ENCODE assay signal across 8 mouse cellular contexts in genomic region chr5:140506096-140506794, GRCm38 (mm10). TPM values are rescaled to one million over a fixed set of nuclear protein-coding genes. Genes with fewer than 3 reads are reported as not detected.
DNase-seq lines count a peak whose midpoint lies in the region; ATAC-seq and TF ChIP-seq lines count a peak whose summit lies in the region.

No protein-coding gene starts in this region.

- TF ChIP-seq CTCF in heart, adult 2 months (IDR thresholded peaks at IDR 0.05): no peak
- no peak for TF ChIP-seq CTCF in C2C12 (IDR thresholded peaks at IDR 0.05; ENCODE audit: control insufficient read depth, insufficient read depth, insufficient read length)

- peak overlapping the region; percentile 75 for H3K4me3 ChIP-seq in heart, adult 2 months
- peak overlapping the region; percentile 53 for H3K4me3 ChIP-seq in C2C12 (ENCODE audit: insufficient read depth, poor library complexity, severe bottlenecking)
- peak overlapping the region; percentile 57 for H3K4me3 ChIP-seq in embryonic facial prominence, embryonic 12.5 days
- peak overlapping the region; percentile 54 for H3K4me3 ChIP-seq in midbrain, embryonic 12.5 days

- TF ChIP-seq POLR2A in heart, adult 2 months (IDR thresholded peaks at IDR 0.05; ENCODE audit: insufficient read depth, low read depth, low read length): no peak

- no peaks in the 10 kb centered on the region for H3K79me2 ChIP-seq in heart, adult 2 months (replicated peaks; ENCODE audit: control insufficient read depth, insufficient read depth, low read length)
- H3K79me2 ChIP-seq in C2C12 (ENCODE audit: control insufficient read depth, insufficient read depth): peaks cover 35% of the 10 kb centered on the region

- WGBS in heart, adult 2 months: 27% methylated on average over 22 of the region's 22 CpGs
- 32% methylated on average over 22 of the region's 22 CpGs for WGBS in embryonic facial prominence, embryonic 12.5 days
- WGBS in midbrain, embryonic 12.5 days: 47% methylated on average over 22 of the region's 22 CpGs

- intact Hi-C loops in heart, adult 2 months (cut with DNase I): no loop called here

- H3K4me2 ChIP-seq in embryonic facial prominence, embryonic 12.5 days (replicated peaks): peak overlapping the region; percentile 78
- peak overlapping the region; percentile 57 for H3K4me2 ChIP-seq in midbrain, embryonic 12.5 days (replicated peaks)

- peak; percentile 24 for ATAC-seq in embryonic facial prominence, embryonic 12.5 days (ENCODE audit: insufficient number of reproducible peaks, insufficient read depth, low FRiP score, low TSS enrichment)
- peak; percentile 10; the same call in 1 of the 2 replicates for ATAC-seq in midbrain, embryonic 12.5 days (ENCODE audit: low FRiP score, low read depth)

- peak overlapping the region; percentile 52 for H3ac ChIP-seq in C2C12 (ENCODE audit: control insufficient read depth, insufficient read length, low read depth)

- H3K27ac ChIP-seq in heart, adult 2 months: peak overlapping the region; percentile 76
- H3K27ac ChIP-seq in embryonic facial prominence, embryonic 12.5 days: 0 out of 2 replicates have a peak overlapping the region, but pooled peaks have one; percentile 36
- H3K27ac ChIP-seq in midbrain, embryonic 12.5 days (replicated peaks): peak overlapping the region; percentile 35; the same call in 1 of the 2 replicates

- H3K9me3 ChIP-seq in embryonic facial prominence, embryonic 12.5 days: no peaks in the 10 kb centered on the region
- no peaks in the 10 kb centered on the region for H3K9me3 ChIP-seq in midbrain, embryonic 12.5 days

- H3K79me3 ChIP-seq in C2C12 (ENCODE audit: low read depth): peaks cover 3% of the 10 kb centered on the region

- H3K27me3 ChIP-seq in heart, adult 2 months (ENCODE audit: control insufficient read depth, insufficient read depth, low read length): no peaks in the 10 kb centered on the region
- H3K27me3 ChIP-seq in C2C12 (ENCODE audit: control insufficient read depth, insufficient read depth, insufficient read length): no peaks in the 10 kb centered on the region
- no peaks in the 10 kb centered on the region for H3K27me3 ChIP-seq in embryonic facial prominence, embryonic 12.5 days
- peaks cover 28% of the 10 kb centered on the region; the same call in 1 of the 2 replicates for H3K27me3 ChIP-seq in midbrain, embryonic 12.5 days

- H3K9ac ChIP-seq in heart, adult 2 months (ENCODE audit: low read depth, low read length): peak overlapping the region; percentile 57
- H3K9ac ChIP-seq in embryonic facial prominence, embryonic 12.5 days: peak overlapping the region; percentile 69
- H3K9ac ChIP-seq in midbrain, embryonic 12.5 days (replicated peaks): peak overlapping the region; percentile 66

- DNase-seq in heart, adult 2 months: no peak
- DNase-seq in heart, adult 9 months (ENCODE audit: low spot score in 2 of 2): no peak
- DNase-seq in induced T-regulatory cell, adult 2 months (ENCODE audit: low read depth): peak; percentile 50
- DNase-seq in ovary, postnatal 14 days (ENCODE audit: low spot score): no peak
- no peak for DNase-seq in cerebellum, postnatal 14 days

- H3K4me1 ChIP-seq in heart, adult 2 months (ENCODE audit: control insufficient read depth, insufficient read depth, low read length): peaks cover 13% of the 10 kb centered on the region
- H3K4me1 ChIP-seq in embryonic facial prominence, embryonic 12.5 days: peaks cover 58% of the 10 kb centered on the region
- peaks cover 67% of the 10 kb centered on the region for H3K4me1 ChIP-seq in midbrain, embryonic 12.5 days

- TF ChIP-seq EP300 in heart, adult 2 months (IDR thresholded peaks at IDR 0.05; ENCODE audit: insufficient read depth, low read depth, low read length): no peak

- H3K36me3 ChIP-seq in heart, adult 2 months (ENCODE audit: control insufficient read depth, insufficient read depth, low read length): no peaks in the 10 kb centered on the region
- no peaks in the 10 kb centered on the region for H3K36me3 ChIP-seq in C2C12 (ENCODE audit: control insufficient read depth, insufficient read depth)
- H3K36me3 ChIP-seq in embryonic facial prominence, embryonic 12.5 days: no peaks in the 10 kb centered on the region
- no peaks in the 10 kb centered on the region for H3K36me3 ChIP-seq in midbrain, embryonic 12.5 days

TF ChIP-seq in C2C12, 6 proteins besides CTCF, POLR2A, EP300 and RAD21:
- TF ChIP-seq MYOD1 (IDR thresholded peaks at IDR 0.05; ENCODE audit: control insufficient read depth, insufficient read length, low read depth) (no peak), USF1 (IDR thresholded peaks at IDR 0.05; ENCODE audit: low read depth) (no peak), CEBPB (IDR thresholded peaks at IDR 0.05; ENCODE audit: low read depth) (no peak), MYOG (IDR thresholded peaks at IDR 0.05; ENCODE audit: control insufficient read depth, extremely low read depth, insufficient read length) (no peak), MAX (IDR thresholded peaks at IDR 0.05) (no peak), FOSL1 (IDR thresholded peaks at IDR 0.05; ENCODE audit: insufficient read depth, low read length, poor library complexity, severe bottlenecking) (no peak)

RNA-seq across cellular contexts. Expression of gene Chst12, which starts 0.9 kb away (rescaled TPM):
- 1 to 10 TPM; 4.5 to 4.8 TPM for total RNA-seq in heart, adult 2 months (2021)
- polyA plus RNA-seq in heart, adult 2 months (2012; rRNA removed): 8.3 and 11.2 TPM in 2 replicates
- polyA plus RNA-seq in C2C12 (2012; fragmentation: generic; extraction: Trizol): 14.7 TPM
- polyA plus RNA-seq in embryonic facial prominence, embryonic 12.5 days (2016; fragmentation: Nextera tagmentation; extraction: Ambion mirVana): 17.5 and 18.9 TPM in 2 replicates
- polyA plus RNA-seq in midbrain, embryonic 12.5 days (2016; fragmentation: Nextera tagmentation; extraction: Ambion mirVana): 12.5 and 13.4 TPM in 2 replicates

RNA-seq across cellular contexts. Expression of gene Grifin, which starts 58.6 kb away (rescaled TPM):
- total RNA-seq in heart, adult 2 months (2021): not detected
- not detected in 2 replicates for polyA plus RNA-seq in heart, adult 2 months (2012; rRNA removed)
- polyA plus RNA-seq in C2C12 (2012; fragmentation: generic; extraction: Trizol): not detected
- polyA plus RNA-seq in embryonic facial prominence, embryonic 12.5 days (2016; fragmentation: Nextera tagmentation; extraction: Ambion mirVana): 0.53 and 1.1 TPM in 2 replicates
- not detected in 2 replicates for polyA plus RNA-seq in midbrain, embryonic 12.5 days (2016; fragmentation: Nextera tagmentation; extraction: Ambion mirVana)
